Mouse (Mus musculus) liver, embryonic 16.5 days (tissue): ENCODE results near the gene Zswim3. TPM values are rescaled to one million over a fixed set of nuclear protein-coding genes. Genes with fewer than 3 reads are reported as not detected.

Experiments
- ATAC-seq: fragments of 200-750 bp; cut with Nextera tagmentation; 2 replicates; pipeline ENCODE4 v1.8.0; 2017; ENCODE audit warnings: low read depth, mild to moderate bottlenecking, moderate number of reproducible peaks, moderate library complexity
- H3K27ac ChIP-seq: fragments of 300-500 bp; sonication (generic); 2 replicates; pipeline ENCODE4 v1.5.1; 2014; ENCODE audit warnings: mild to moderate bottlenecking, low read length
- H3K27me3 ChIP-seq: fragments of 300-500 bp; sonication (generic); 2 replicates; pipeline ENCODE4 v1.6.1; 2014; ENCODE audit warnings: low read depth, low read length, mixed read lengths; ENCODE audit not compliant: control insufficient read depth, insufficient read depth
- H3K36me3 ChIP-seq: fragments of 300-500 bp; sonication (generic); 2 replicates; pipeline ENCODE4 v1.6.1; 2014; ENCODE audit warnings: mild to moderate bottlenecking; ENCODE audit not compliant: control insufficient read depth, insufficient read depth
- H3K4me1 ChIP-seq: fragments of 300-500 bp; sonication (generic); 2 replicates; pipeline ENCODE4 v1.6.1; 2014; ENCODE audit warnings: low read depth, low read length, mixed read lengths; ENCODE audit not compliant: control insufficient read depth
- H3K4me2 ChIP-seq: fragments of 300-500 bp; sonication (generic); 2 replicates; pipeline ENCODE4 v1.6.1; 2014; ENCODE audit warnings: low read depth, low read length, mixed read lengths
- H3K4me3 ChIP-seq: fragments of 300-500 bp; sonication (generic); 2 replicates; pipeline ENCODE4 v1.5.1; 2014; ENCODE audit warnings: low read depth, mild to moderate bottlenecking, low read length
- H3K9ac ChIP-seq: fragments of 300-500 bp; sonication (generic); 2 replicates; pipeline ENCODE4 v1.6.1; 2014; ENCODE audit warnings: low read depth, low read length
- H3K9me3 ChIP-seq: fragments of 300-500 bp; sonication (generic); replicated peaks from 2 replicates; pipeline ENCODE4 v1.6.1; 2016; ENCODE audit warnings: low read length; ENCODE audit not compliant: control insufficient read depth
- WGBS: fragments of 180-500 bp; shearing (Covaris S2); extraction: QIAGEN DNeasy Blood & Tissue Kit; methylation state at CpG from one replicate; pipeline ENCODE4 v1.1.7; 2014; ENCODE audit not compliant: insufficient replicate concordance; 5-methylcytosine and 5-hydroxymethylcytosine counted together
- polyA plus RNA-seq: library from polyadenylated mRNA; unstranded; fragments of >200 nt; fragmentation: Nextera tagmentation; extraction: Ambion mirVana; gene quantifications from 2 replicates; pipeline ENCODE4 v1.2.1, GENCODE M21; 2015

The Zswim3 gene
- polyA plus RNA-seq, 1 experiment from 2014 or later, result 4.3 TPM

- no peaks in the 10 kb centered on the region for H3K27me3 ChIP-seq
- H3K36me3 ChIP-seq, result peaks cover 72% of the 10 kb centered on the region
- no peak for ATAC-seq
- peak overlapping the region; percentile 36 for H3K27ac ChIP-seq
- WGBS, result 89% methylated on average over 15 of the region's 15 CpGs
- no peak overlapping the region; the same call in 1 of the 2 replicates for H3K9ac ChIP-seq
- peak overlapping the region; percentile 27 for H3K4me3 ChIP-seq
- peaks cover 37% of the 10 kb centered on the region for H3K4me1 ChIP-seq
- H3K4me2 ChIP-seq, result peak overlapping the region; percentile 21; the same call in 1 of the 2 replicates
- no peaks in the 10 kb centered on the region for H3K9me3 ChIP-seq
Measured at GRCm38 (mm10) chr2:164767812-164768540, 36.9 kb upstream of the Zswim3 start.

GRCm38 (mm10) chr2:164769258-164770037 is 35.5 kb upstream of the Zswim3 start, which contains the start of gene Ube2c:
TSS of gene Ube2c (plus strand) at chr2:164769898.
- Histone ChIP-seq H3K36me3 (peaks cover 66% of the 10 kb centered on the region), H3K9me3 (no peaks in the 10 kb centered on the region)
- peak; percentile 95 for ATAC-seq

GRCm38 (mm10) chr2:164770279-164770678 is 34.6 kb upstream of the Zswim3 start:
- Histone ChIP-seq H3K36me3 (peaks cover 59% of the 10 kb centered on the region), H3K4me2 (peak overlapping the region; percentile 80), H3K4me1 (peaks cover 41% of the 10 kb centered on the region), H3K9ac (peak overlapping the region; percentile 78), H3K9me3 (no peaks in the 10 kb centered on the region), H3K27me3 (no peaks in the 10 kb centered on the region), H3K4me3 (peak overlapping the region; percentile 69), H3K27ac (peak overlapping the region; percentile 79)
- ATAC-seq, result no peak
- WGBS, result 2% methylated on average over 15 of the region's 15 CpGs

More at GRCm38 (mm10) chr2:164769258-164770037, 35.5 kb upstream of the Zswim3 start, which contains the start of gene Ube2c:
- Histone ChIP-seq H3K27me3 (no peaks in the 10 kb centered on the region), H3K4me2 (peak within 1 kb of the TSS; percentile 80), H3K27ac (peak within 1 kb of the TSS; percentile 92), H3K4me3 (peak within 1 kb of the TSS; percentile 69), H3K9ac (peak within 1 kb of the TSS; percentile 78), H3K4me1 (peaks cover 41% of the 10 kb centered on the region)
- WGBS, result 1% methylated on average over 53 of the region's 53 CpGs

GRCm38 (mm10) chr2:164771123-164771522 is 33.8 kb upstream of the Zswim3 start:
- H3K27ac ChIP-seq, result peak overlapping the region; percentile 79
- peak overlapping the region; percentile 78 for H3K9ac ChIP-seq
- no peaks in the 10 kb centered on the region for H3K27me3 ChIP-seq
- H3K36me3 ChIP-seq, result peaks cover 50% of the 10 kb centered on the region
- H3K4me1 ChIP-seq, result peaks cover 41% of the 10 kb centered on the region
- peak overlapping the region; percentile 69 for H3K4me3 ChIP-seq
- no peaks in the 10 kb centered on the region for H3K9me3 ChIP-seq
- H3K4me2 ChIP-seq, result peak overlapping the region; percentile 80
- no peak for ATAC-seq
- 53% methylated on average over 8 of the region's 8 CpGs for WGBS

- ATAC-seq, result no peak
- Histone ChIP-seq H3K9ac (peak overlapping the region; percentile 40), H3K27me3 (peaks cover 7% of the 10 kb centered on the region; the same call in 1 of the 2 replicates), H3K4me1 (peaks cover 37% of the 10 kb centered on the region), H3K36me3 (peaks cover 29% of the 10 kb centered on the region), H3K4me3 (peak overlapping the region; percentile 69), H3K27ac (peak overlapping the region; percentile 94), H3K9me3 (no peaks in the 10 kb centered on the region), H3K4me2 (peak overlapping the region; percentile 80)
- 60% methylated on average over 14 of the region's 14 CpGs for WGBS
Measured at GRCm38 (mm10) chr2:164773229-164773988, 31.5 kb upstream of the Zswim3 start.

- H3K27me3 ChIP-seq, result peaks cover 7% of the 10 kb centered on the region; the same call in 1 of the 2 replicates
- H3K4me1 ChIP-seq, result peaks cover 35% of the 10 kb centered on the region
- H3K36me3 ChIP-seq, result peaks cover 27% of the 10 kb centered on the region
- peak overlapping the region; percentile 80 for H3K4me2 ChIP-seq
- WGBS, result 22% methylated on average over 5 of the region's 5 CpGs
- H3K9me3 ChIP-seq, result no peaks in the 10 kb centered on the region
- peak overlapping the region; percentile 69 for H3K4me3 ChIP-seq
- peak overlapping the region; percentile 94 for H3K27ac ChIP-seq
- H3K9ac ChIP-seq, result peak overlapping the region; percentile 45
- ATAC-seq, result peak; percentile 42
Measured at GRCm38 (mm10) chr2:164773989-164774364, 30.9 kb upstream of the Zswim3 start.

GRCm38 (mm10) chr2:164776130-164776529 is 28.8 kb upstream of the Zswim3 start:
- Histone ChIP-seq H3K36me3 (peaks cover 21% of the 10 kb centered on the region), H3K27me3 (peaks cover 11% of the 10 kb centered on the region), H3K9ac (no peak overlapping the region), H3K27ac (no peak overlapping the region), H3K4me3 (no peak overlapping the region), H3K4me2 (no peak overlapping the region), H3K9me3 (no peaks in the 10 kb centered on the region), H3K4me1 (peaks cover 30% of the 10 kb centered on the region)
- WGBS, result 76% methylated on average over 6 of the region's 6 CpGs
- ATAC-seq, result no peak

- Histone ChIP-seq H3K4me3 (no peak overlapping the region), H3K4me1 (peaks cover 23% of the 10 kb centered on the region), H3K4me2 (no peak overlapping the region), H3K36me3 (peaks cover 14% of the 10 kb centered on the region), H3K27me3 (peaks cover 11% of the 10 kb centered on the region), H3K9ac (no peak overlapping the region), H3K9me3 (no peaks in the 10 kb centered on the region), H3K27ac (no peak overlapping the region)
- no peak for ATAC-seq
- 63% methylated on average over 17 of the region's 17 CpGs for WGBS
Measured at GRCm38 (mm10) chr2:164776801-164777200, 28.1 kb upstream of the Zswim3 start.
